Mouse (Mus musculus): ENCODE data around the gene Lypd4. TPM values are rescaled to one million over a fixed set of nuclear protein-coding genes. Genes with fewer than 3 reads are reported as not detected.
A peak's percentile ranks its signal among the peaks of the same experiment; 100 is the strongest.
"Not testable (repeated sequence)": the region's sequence is repeated elsewhere in the genome, so short reads cannot be mapped to it uniquely, and the experiment has no call there.

The Lypd4 gene
- total RNA-seq, 2 experiments from 2014 or later = not detected

DNA sequence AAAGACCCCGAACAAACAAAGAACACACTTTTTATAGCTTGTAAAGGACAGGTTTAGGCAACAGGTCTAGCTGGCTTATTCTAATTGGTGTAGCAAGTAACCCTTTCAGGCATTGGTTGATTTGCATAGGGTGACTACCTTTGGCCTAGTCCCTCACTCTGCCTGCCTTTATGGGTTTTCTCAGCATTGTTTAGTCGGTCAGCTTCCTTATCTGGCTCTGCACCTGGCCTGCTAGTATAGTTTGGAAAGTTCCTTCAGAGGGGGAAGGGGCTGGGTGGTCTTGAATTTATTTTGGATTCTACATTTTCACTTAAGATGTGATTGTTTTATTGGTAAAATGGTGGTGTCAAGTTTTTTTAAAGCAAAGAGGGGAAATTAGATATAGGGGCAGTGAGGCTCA, 23.2 kb downstream of the Lypd4 start:
- DNase-seq = not testable (repeated sequence)

DNA sequence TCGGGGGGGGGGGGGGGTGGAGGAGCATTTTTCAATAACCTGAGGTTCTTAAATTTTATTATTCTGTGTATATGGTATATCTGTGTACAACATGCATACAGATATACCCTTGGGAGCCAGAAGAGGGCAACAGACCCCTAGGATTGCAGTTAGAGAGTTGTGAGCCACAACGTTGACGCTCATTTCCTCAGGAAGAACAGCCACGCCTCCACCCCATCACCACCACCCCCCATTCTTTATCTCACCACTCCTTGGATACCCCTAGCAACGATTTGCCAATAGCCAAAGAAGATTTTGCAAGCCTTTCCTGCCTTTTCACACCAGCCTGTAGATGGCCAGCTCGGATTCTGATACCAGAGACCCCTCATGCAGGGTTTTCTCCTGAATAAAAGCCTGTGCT, 24.0 kb downstream of the Lypd4 start:
- no peak for DNase-seq

DNA sequence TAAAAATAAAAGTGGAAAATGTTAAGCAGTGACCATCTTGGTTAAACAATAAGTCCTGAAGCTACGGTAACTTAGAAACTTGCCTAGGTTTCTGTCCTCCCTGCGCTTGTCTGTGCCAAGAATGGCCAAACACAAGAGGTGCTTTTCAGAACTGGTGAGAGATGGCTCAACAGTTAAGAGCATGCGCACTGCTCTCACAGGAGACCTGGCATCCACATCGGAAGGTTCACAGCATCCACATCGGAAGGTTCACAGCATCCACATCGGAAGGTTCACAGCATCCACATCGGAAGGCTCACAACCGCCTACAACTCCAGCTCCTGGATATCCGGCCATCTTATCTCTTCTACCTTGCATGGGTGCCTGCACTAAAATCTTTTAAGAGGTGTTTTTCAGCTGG, 24.6 kb downstream of the Lypd4 start:
- no peak for DNase-seq

DNA sequence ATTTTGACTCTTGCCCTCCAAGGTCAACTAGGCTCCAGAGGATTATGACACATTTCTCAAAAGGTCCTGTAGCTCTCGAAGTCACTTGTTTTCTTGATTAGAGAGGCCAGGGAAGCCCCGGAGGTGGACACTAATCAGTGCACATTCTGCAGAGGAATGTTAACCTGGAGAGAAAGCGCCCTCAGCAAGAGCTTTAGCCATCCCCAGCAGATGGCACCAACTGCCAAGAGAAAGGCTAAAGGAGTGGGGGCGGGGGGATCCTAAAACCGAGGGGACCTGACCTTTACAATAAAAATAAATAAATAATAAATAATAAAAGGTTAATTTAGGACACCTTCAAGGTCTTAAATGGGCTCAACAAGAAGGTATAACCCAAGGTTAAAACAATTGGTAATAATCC, 25.6 kb downstream of the Lypd4 start:
- no peak for DNase-seq

DNA sequence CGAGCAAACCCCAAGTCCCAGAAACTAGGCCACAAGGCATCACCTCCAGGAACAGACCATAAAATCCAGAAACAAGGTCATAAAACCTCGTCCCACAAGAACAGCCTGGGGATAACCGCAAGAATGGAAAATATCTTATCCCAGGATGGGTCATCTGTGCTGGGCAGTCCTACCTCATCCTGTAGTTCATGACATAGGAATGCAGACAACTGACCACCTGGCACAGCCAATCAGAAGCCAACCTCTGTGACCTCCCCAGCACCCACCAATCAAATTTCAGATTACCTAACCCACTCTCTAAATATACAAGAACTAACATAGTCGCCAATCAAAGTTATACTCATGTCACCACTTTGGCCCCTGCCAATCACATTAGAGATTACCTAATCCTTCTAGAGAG, 28.7 kb downstream of the Lypd4 start:
- no peak for DNase-seq

DNA sequence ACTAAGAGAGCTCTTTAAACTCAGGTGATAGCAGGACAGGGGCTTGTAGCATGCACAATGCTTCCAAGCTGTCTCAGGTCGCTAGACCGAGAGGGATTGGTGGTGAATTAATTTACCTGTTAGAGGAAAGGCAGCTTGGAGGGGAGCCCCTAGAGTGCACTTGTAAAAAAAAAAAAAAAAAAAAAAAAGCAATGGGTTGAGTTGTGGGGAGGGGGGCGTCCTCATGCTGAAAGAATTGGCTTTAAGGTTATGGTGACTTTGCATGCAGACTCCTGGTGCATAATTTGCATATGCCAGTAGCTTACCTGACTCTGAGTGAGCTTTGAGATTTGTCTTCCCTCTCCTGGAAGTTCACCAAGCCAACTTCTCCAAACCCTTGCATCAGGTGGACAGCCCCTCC, 29.4 kb downstream of the Lypd4 start:
- DNase-seq = no peak

DNA sequence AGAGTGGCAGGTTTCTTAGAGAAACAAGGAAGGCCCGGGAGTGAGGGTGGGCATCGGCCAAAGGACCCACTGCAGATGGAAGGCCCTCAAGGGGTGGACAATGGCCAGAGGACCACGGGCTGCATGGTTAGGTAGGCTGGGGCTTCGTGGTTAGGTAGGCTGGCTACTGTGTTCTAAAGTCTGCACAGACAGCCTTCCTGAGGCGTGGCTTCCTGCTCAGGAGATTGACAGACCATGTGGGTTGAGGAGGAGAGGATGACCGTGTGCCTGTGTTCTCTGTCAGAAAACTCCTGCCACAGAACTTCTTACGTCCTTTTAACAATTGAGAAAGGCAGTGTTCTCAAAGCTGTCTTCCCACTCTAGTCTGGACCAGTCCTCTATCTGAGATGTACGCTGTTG, 30.3 kb downstream of the Lypd4 start:
- no peak for DNase-seq

DNA sequence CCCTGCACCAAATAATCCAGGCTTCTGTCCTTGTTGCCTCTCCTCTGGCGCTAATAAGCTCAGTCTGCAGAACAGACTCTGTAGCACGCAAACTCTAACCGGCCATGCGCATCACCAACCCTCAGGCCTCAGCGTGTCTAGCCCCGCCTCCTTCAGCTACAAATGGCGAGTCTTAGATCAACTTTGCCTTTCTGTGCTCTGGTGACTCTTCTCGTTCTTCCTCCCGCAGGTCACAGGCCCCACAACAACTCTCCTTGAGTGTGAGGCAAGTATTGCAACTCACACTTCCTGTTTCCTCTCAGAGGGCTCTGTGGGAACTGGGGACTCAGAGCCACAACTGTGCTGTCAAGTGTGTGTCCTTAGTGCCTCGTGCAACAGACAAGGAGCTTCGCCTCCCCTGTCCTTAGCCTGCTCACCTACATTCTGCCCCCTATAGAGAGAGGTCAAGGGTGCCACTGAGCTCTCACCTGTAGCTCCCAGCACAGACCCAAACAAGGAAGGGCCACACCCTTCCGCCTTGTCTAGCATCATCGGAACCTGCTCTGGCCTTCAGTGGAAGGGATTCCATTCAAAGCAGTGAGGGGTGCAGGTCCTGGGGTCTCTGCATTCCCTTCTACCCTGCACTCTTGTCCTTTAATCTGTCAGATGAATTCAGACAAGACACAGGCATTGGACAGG, 30.9 kb downstream of the Lypd4 start:
- DNase-seq = not testable (repeated sequence)

DNA sequence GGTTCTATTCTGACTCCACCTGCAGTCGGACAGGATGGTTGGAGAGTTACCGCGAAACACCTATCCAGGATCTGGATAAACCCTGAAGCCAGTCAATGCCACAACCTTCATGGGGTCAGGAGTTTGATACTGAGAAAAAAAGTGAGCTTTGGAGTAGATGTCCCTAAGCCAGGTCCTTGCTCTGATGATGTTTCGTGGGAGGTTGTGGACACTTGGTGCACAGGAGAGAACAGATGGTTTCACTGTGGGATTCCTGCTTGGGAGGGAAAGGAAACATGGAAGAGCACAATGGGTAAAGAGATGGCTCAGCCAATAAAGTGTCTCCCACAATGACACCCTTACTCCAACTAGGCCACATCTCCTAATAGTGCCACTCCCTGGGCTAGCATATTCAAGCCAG, 42.6 kb downstream of the Lypd4 start:
- no peak for DNase-seq

DNA sequence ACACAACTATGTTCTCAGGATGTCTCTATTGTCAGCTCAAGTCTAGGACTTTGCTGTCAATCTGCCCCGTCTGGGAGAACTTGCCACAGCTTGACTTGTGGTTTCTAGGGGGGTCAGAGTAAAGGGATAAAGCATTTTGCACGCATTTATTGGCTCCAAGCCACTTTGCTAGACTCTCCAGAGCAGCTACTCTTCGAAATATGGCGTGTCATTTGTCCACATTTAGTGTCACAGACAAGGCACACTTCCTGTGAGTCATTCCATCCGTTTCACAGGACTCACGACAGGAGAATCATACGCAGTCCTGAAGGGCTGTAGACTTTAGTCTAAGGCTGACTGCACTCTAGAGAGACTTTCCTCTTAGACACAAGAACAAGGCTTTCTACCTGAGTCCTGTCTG, 45.3 kb downstream of the Lypd4 start:
- no peak for DNase-seq

DNA sequence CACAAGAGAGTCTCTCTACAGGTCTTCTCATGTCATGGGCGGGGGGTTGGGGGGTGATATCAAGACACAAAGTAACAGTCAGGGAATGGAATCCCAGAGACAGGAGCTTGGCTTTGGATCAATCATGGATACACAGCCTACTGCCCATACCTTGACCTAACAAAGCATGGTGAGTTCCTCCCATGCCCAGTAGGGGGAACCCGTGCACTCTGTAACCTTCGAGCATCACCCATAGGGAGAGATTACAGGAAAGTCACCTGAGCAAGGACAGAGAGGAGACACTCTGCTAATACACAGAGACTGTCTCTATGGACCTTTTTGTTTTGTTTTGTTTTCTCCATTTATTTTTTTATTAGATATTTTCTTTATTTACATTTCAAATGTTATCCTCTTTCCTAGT, 52.2 kb downstream of the Lypd4 start:
- DNase-seq = peak; percentile 49

Other genes starting within 250 kb of the Lypd4 start
- not detected for gene Lypd3, start 233.4 kb downstream of the Lypd4 start, total RNA-seq (2021)
- gene Tex101, start 193.3 kb downstream of the Lypd4 start, total RNA-seq (2021) = not detected
- not detected for gene BC049730, start 160.7 kb downstream of the Lypd4 start, total RNA-seq (2021)
- gene Gm4763, start 143.0 kb downstream of the Lypd4 start, total RNA-seq (2021) = not detected
- gene Cd177, start 109.6 kb downstream of the Lypd4 start, total RNA-seq (2021) = under 1 TPM in 1 of 2 experiments, not detected in 1; 0.77 TPM
- gene Ceacam10, start 92.7 kb downstream of the Lypd4 start, total RNA-seq (2021) = not detected
- gene Gm9844, start 7.7 kb downstream of the Lypd4 start, total RNA-seq (2021) = 1 to 10 TPM in 1 of 2 experiments, not detected in 1; 1.7 TPM
- not detected for gene Dmrtc2, start 116 bp upstream of the Lypd4 start, total RNA-seq (2021)
- 100 to 1,000 TPM; 680 to 704 TPM for gene Rps19, start 14.4 kb upstream of the Lypd4 start, total RNA-seq (2021)
- 1 to 10 TPM in 1 of 2 experiments, under 1 TPM in 1; 0.21 to 1.6 TPM for gene Cd79a, start 27.4 kb upstream of the Lypd4 start, total RNA-seq (2021)
- gene Arhgef1, start 33.0 kb upstream of the Lypd4 start, total RNA-seq (2021) = 10 to 100 TPM; 40.7 to 64.0 TPM
- gene Gm4881, start 74.6 kb upstream of the Lypd4 start, total RNA-seq (2021) = not detected
- gene Rabac1, start 102.8 kb upstream of the Lypd4 start, total RNA-seq (2021) = 100 to 1,000 TPM; 163 to 166 TPM
- 1 to 10 TPM; 1.9 to 4.0 TPM for gene Atp1a3, start 136.0 kb upstream of the Lypd4 start, total RNA-seq (2021)
- 10 to 100 TPM in 1 of 2 experiments, 1 to 10 TPM in 1; 7.2 to 11.0 TPM for gene Grik5, start 202.4 kb upstream of the Lypd4 start, total RNA-seq (2021)
- 1 to 10 TPM; 6.9 to 9.0 TPM for gene Zfp574, start 202.6 kb upstream of the Lypd4 start, total RNA-seq (2021)

Measured in gastrocnemius, postnatal 10 days (tissue).